Mouse (Mus musculus) CD4-positive, CD25-positive, alpha-beta regulatory T cell, adult 4 months (primary cell): Measurements from ENCODE around the gene Snx20. TPM values are rescaled to one million over a fixed set of nuclear protein-coding genes. Genes with fewer than 3 reads are reported as not detected.

ENCODE experiments used
- ATAC-seq: one replicate; pipeline ENCODE4 v1.8.0; 2017
- polyA plus RNA-seq, 2 experiments: library from polyadenylated mRNA; unstranded; fragments of 100-300 nt; shearing (Covaris generic); gene quantifications; one replicate each; pipeline ENCODE4 v1.2.1; 2017

Snx20 gene
- polyA plus RNA-seq = 10 to 100 TPM; 15.0 to 16.8 TPM

GRCm38 (mm10) chr8:88635474-88636397 lies at the start of gene Snx20:
TSS of gene Snx20 (minus strand) at chr8:88636128.
- peak; percentile 92 for ATAC-seq

DNA sequence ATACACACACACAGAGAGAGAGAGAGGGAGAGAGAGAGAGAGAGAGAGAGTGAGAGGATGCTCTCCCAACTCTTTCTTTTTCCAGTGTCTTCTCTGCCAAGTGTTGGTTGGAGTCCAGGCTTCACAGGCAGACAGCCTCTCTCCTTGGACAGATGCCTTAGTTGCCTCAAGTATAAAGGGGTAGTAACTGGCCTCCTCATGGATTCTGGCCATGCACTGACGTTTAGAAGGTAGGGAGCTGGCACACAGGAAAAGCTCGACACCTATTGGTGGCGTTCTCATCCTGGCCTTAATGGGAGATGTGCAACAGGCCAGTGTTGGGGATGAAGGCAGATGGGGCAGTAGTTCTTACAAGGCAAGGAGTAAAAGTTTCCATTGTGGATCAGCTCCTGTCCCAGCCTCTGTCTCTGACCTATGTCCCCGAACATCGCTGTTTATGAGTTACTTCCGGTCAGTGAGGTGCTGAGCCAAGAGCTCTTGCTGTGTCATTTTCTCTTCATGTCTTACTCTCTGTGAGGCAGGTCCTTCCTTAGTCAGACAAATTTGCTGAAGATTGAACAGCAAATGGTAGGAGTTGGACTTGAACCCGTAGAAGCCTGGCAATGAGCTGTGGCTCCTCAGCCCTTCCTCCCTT lies 47.8 kb upstream of the Snx20 start:
- ATAC-seq = no peak

GRCm38 (mm10) chr8:88681046-88681445 lies 45.1 kb upstream of the Snx20 start:
- ATAC-seq = no peak

- no peak for ATAC-seq
Observed at GRCm38 (mm10) chr8:88680566-88680965, 44.6 kb upstream of the Snx20 start.

- ATAC-seq = no peak
Observed at GRCm38 (mm10) chr8:88677071-88677470, 41.1 kb upstream of the Snx20 start.

DNA sequence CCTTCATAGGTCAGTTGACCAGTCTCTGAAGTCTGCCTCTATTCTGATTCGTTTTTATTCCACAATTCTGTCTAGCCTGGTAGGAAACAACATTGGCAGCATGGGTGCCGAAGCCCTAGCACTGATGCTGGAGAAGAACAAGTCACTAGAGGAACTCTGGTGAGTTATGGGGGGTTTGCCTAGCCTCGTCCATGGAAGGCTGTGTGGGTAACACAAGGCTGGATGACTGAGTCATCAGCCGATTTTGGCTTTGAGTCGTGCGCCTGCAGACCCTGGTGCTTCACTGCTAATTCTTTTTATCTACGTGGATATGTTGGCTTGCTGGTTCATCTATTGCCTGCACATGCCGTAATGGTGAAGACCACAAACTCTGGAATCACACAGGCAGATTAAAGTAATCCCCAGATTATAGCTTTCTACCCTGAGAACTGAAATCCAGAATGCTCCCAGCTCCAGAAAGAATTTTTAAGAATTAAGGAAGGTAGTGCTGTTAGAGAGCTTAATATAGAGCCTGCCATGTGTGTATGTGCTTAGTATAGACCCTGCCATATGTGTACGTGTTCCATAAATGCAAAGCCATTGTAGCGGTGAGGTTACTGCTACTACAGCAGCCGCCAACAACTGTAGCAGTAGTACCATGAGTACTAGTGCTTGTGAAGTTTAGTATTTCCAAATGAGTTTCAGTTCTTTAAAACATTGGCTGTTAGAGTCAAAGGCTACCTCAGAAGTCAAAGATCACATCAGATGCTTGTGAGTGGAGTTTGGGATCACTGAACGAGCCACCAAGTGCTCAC lies 39.6 kb upstream of the Snx20 start:
- no peak for ATAC-seq

DNA sequence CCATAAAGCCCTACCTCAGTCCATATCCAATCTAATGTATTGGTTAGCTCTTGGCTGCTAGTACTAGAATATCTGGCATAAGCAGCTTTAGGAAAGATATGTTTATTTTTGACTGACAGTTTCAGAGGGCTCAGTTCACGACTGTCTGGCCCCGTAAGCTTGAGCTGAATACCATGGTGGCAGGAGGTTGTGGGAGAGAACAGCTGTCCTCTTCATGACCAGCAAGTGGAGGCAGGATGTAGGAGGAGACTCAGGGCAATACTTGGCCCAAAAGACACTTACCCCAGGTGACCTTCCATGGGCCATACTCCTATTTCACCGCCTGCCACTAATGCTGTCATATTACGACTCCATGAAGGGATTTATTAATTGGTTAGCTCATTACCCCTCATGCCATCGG lies 37.9 kb upstream of the Snx20 start:
- no peak for ATAC-seq

DNA sequence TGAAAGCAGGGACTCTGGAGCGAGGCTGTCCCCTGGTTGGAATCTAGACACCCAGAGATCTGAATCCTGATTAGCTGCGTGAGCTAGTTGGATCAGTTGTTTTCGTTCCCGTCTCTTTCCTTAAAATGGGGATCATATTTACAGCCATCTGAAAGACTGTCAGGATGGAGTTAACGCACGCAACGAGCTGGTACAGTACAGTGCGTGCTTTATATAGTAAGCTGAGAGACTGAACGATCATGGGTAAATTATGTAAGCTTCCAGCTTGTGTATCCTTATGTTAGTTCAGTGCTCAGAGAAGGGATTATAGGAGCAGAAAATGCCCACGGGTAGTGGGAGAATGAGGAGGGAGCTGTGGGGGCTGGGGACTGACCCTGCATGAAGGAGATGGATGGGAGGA lies 35.6 kb upstream of the Snx20 start:
- no peak for ATAC-seq

- no peak for ATAC-seq
Observed at GRCm38 (mm10) chr8:88670782-88671181, 34.9 kb upstream of the Snx20 start.

DNA sequence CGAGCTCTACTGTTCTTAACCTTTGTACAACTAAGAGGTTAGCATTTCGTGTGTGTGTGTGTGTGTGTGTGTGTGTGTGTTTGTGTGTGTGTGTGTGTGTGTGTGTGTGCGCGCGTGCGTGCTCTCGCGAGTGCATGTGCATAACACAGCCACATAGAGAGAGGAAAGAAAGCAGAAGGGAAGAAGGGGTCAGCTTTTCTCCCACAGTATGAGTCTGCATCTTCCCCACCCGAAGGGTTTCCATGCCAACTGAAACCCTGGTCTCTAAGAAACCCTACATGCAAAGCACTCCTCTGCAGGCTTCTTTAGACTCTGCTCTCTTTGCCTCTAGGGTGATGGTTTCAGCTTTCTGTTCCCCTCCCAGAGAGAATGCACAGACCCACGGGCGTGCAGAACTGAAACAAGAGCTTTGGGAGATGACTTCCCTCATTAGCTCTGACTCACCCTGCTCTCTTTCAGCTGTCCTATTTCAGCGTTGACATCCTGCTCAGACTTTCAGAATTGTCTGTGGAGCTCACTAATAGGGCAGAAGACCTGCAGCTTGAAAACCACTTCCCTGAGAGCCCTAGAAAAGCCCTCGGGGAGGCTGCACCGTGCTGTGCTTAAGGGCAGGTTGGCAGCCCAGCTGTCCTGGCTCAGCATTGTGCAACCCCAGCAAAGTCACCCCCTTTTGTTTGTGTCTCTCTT lies 32.6 kb upstream of the Snx20 start:
- peak; percentile 92 for ATAC-seq

DNA sequence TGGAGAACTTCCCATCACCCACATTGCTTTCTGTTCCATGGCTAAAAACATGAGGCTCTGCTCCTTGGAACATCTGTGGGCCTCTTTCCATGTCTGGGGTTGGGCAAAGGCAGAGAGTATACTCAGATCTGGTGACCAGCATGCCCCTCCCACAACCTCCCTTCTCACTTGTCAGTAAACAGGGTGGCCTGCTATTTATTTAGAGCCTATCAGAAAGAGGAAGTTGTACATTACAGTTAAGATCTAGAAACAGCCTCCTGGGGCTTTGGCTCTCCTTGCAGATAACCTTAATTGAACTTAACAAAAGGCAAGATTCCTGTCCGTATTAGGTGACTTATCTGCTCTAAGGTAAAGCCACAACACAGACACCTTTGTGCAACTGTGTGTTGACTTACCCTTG lies 30.5 kb upstream of the Snx20 start:
- ATAC-seq = peak; percentile 25

GRCm38 (mm10) chr8:88664947-88665346 lies 29.0 kb upstream of the Snx20 start:
- no peak for ATAC-seq

DNA sequence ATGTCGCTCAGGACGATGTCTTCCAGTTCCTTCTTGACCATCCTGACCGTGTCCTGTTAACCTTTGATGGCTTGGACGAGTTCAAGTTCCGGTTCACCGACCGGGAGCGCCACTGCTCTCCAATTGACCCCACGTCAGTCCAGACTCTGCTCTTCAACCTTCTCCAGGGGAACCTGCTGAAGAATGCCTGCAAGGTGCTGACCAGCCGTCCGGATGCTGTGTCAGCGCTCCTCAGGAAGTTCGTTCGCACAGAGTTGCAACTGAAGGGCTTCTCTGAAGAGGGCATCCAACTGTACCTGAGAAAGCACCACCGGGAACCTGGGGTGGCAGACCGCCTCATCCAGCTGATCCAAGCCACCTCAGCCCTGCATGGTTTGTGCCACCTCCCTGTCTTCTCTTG lies 28.2 kb upstream of the Snx20 start:
- ATAC-seq = no peak

DNA sequence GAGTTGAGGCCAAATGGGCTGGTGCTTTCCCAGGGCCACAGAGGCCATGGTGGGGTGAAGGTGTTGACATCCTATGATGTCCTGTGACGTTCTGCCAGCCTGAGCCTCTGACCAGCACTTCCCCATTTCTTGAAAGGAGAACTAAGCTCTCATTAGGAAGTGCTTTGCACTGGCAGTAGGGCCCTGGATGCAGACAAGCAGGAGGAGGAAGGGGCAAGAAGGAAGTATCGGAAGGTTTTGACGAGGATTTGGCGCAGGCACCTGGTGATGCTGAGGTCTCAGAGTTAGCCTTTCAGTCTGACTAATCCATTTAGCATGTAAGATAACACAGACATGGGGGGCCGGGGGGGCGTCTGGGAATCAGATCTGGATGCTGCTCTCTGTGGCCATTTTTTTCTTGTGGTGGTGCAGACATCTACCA lies 26.5 kb upstream of the Snx20 start:
- ATAC-seq = no peak

- no peak for ATAC-seq
Observed at GRCm38 (mm10) chr8:88659873-88660272, 23.9 kb upstream of the Snx20 start.

GRCm38 (mm10) chr8:88655334-88655733 lies 19.4 kb upstream of the Snx20 start:
- ATAC-seq = no peak

GRCm38 (mm10) chr8:88651122-88651521 lies 15.2 kb upstream of the Snx20 start:
- peak; percentile 70 for ATAC-seq

- peak; percentile 58 for ATAC-seq
Observed at GRCm38 (mm10) chr8:88650016-88650708, 14.2 kb upstream of the Snx20 start.

- ATAC-seq = no peak
Observed at GRCm38 (mm10) chr8:88648322-88648721, 12.4 kb upstream of the Snx20 start.

- peak; percentile 40 for ATAC-seq
Observed at GRCm38 (mm10) chr8:88646837-88647778, 11.2 kb upstream of the Snx20 start, which contains the start of gene Nod2. TSS of gene Nod2 (plus strand) at chr8:88647315.
